In the genomic region with DNA sequence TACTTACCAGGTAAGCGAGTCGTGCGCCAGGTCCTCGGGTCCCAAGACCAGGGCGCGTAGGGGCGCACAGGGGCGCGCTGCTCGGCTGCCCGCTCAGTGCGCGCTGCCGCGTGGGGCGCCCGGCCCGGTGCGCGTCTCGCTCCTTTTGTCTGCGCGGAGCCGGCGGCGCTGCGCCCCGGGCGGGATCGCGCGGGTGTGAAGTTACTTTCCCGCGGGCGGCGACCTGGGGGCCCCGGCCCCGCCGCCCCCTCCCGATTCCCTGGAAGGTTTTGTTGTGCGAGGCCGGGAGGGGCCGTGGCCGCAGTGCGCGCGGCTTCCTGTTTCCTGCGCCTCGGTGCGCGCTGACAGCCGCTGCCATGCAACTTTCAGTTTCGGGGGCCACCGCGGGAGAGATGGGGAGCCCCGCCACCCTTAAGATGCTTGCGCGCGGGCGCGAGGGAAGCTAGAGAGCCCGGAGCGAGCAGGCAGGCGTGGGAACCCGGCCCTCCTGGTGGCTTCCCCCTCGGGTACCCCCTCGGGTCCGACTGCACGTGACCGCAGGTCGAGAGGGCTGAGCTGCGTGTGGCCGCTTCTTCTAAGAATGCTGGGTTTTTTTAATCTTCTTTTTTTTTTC, we compare ENCODE assay signal across 8 mouse cellular contexts.
DNase-seq lines count a peak whose midpoint lies in the region; ATAC-seq and TF ChIP-seq lines count a peak whose summit lies in the region.

No protein-coding gene starts in this region.

- under 1% methylated on average over 73 of the region's 73 CpGs for WGBS in embryonic facial prominence, embryonic 12.5 days
- under 1% methylated on average over 71 of the region's 73 CpGs for WGBS in macrophage (ENCODE audit: missing documents)

- no peak for ATAC-seq in embryonic facial prominence, embryonic 12.5 days (ENCODE audit: insufficient number of reproducible peaks, insufficient read depth, low FRiP score, low TSS enrichment)

- H3K4me3 ChIP-seq in MEL (ENCODE audit: control insufficient read depth in 1 of 2, insufficient read depth in 1 of 2, low read depth in 2 of 2, low read length in 2 of 2) (peak overlapping the region; percentile 85 to 93), macrophage (ENCODE audit: inconsistent target) (peak overlapping the region; percentile 78)
- H3K4me3 ChIP-seq in embryonic facial prominence, embryonic 12.5 days, result peak overlapping the region; percentile 70

- peak; percentile 91 for DNase-seq in A20 (ENCODE audit: low read depth, low spot score)
- DNase-seq in MEL (ENCODE audit: low read depth, low spot score), result peak; percentile 77
- peak; percentile 74 to 76 for DNase-seq in heart, postnatal 10 days
- DNase-seq in kidney, postnatal 25 days, result peak; percentile 69 to 83
- DNase-seq in spleen, adult 12 weeks (ENCODE audit: low spot score), result peak; percentile 72
- DNase-seq in Muller cell, postnatal 12 days (ENCODE audit: inconsistent ontology term), result no peak

- intact Hi-C loops in heart, postnatal 10 days (cut with DNase I), result loop anchor here (1.0 to 5.0 kb wide), 2 partner anchors 45 to 72 kb away; no protein-coding TSS in a partner anchor

- peaks cover 5 to 25% of the 10 kb centered on the region in 2 experiments for H3K4me1 ChIP-seq in MEL (ENCODE audit: control insufficient read depth in 1 of 2, insufficient read depth in 2 of 2, low read length in 2 of 2)
- H3K4me1 ChIP-seq in embryonic facial prominence, embryonic 12.5 days, result peaks cover 81% of the 10 kb centered on the region

- H3K27ac ChIP-seq in MEL (ENCODE audit: control insufficient read depth, low read depth, low read length) (peak overlapping the region; percentile 99), macrophage (peak overlapping the region; percentile 83)
- H3K27ac ChIP-seq in embryonic facial prominence, embryonic 12.5 days, result peak overlapping the region; percentile 91

- peaks cover 79% of the 10 kb centered on the region for H3K79me2 ChIP-seq in MEL (ENCODE audit: control insufficient read depth, insufficient read depth, low read length, poor library complexity)
- peaks cover 48% of the 10 kb centered on the region for H3K79me2 ChIP-seq in macrophage (ENCODE audit: inconsistent target)

- peak in 1 of 2 experiments; percentile 35; a peak in 2 of 4 replicates for TF ChIP-seq POLR2A in MEL (IDR thresholded peaks at IDR 0.05; ENCODE audit: control insufficient read depth in 1 of 2, insufficient read depth in 1 of 2, low read depth in 1 of 2, low read length in 2 of 2, poor library complexity in 1 of 2)

- TF ChIP-seq EP300 in MEL (IDR thresholded peaks at IDR 0.05; ENCODE audit: low read depth in 1 of 2, low read length in 2 of 2), result no peak

- H3K27me3 ChIP-seq in MEL (ENCODE audit: control insufficient read depth in 1 of 2, insufficient read depth in 2 of 2, low read length in 2 of 2), result no peaks in the 10 kb centered on the region
- peaks cover 25% of the 10 kb centered on the region for H3K27me3 ChIP-seq in embryonic facial prominence, embryonic 12.5 days

- peak overlapping the region; percentile 98 for H3K4me2 ChIP-seq in embryonic facial prominence, embryonic 12.5 days (replicated peaks)

- H3K9ac ChIP-seq in MEL (ENCODE audit: control insufficient read depth, low read depth, low read length, poor library complexity, severe bottlenecking), result peak overlapping the region; percentile 89
- H3K9ac ChIP-seq in embryonic facial prominence, embryonic 12.5 days, result peak overlapping the region; percentile 59

- TF ChIP-seq CTCF in MEL (IDR thresholded peaks at IDR 0.05 in 2 of 3, conservative IDR thresholded peaks at IDR 0.05 in 1 of 3; ENCODE audit: control insufficient read depth in 1 of 3, insufficient read depth in 1 of 3, low read depth in 2 of 3, low read length in 3 of 3, poor library complexity in 1 of 3, severe bottlenecking in 1 of 3), result no peak

- H3K36me3 ChIP-seq in MEL (ENCODE audit: control insufficient read depth in 1 of 2, insufficient read depth in 2 of 2, low read length in 2 of 2), result peaks cover 0 to 14% of the 10 kb centered on the region in 2 experiments; a peak in 2 of 4 replicates
- no peaks in the 10 kb centered on the region for H3K36me3 ChIP-seq in embryonic facial prominence, embryonic 12.5 days
- H3K36me3 ChIP-seq in macrophage (ENCODE audit: inconsistent target), result no peaks in the 10 kb centered on the region

- no peak for TF ChIP-seq RAD21 in MEL (IDR thresholded peaks at IDR 0.05; ENCODE audit: low read depth, low read length)

- no peaks in the 10 kb centered on the region for H3K9me3 ChIP-seq in MEL (replicated peaks; ENCODE audit: insufficient read depth, low read length)
- H3K9me3 ChIP-seq in embryonic facial prominence, embryonic 12.5 days, result no peaks in the 10 kb centered on the region

TF ChIP-seq in MEL, 35 proteins besides CTCF, POLR2A, EP300 and RAD21:
- TF ChIP-seq NELFE (IDR thresholded peaks at IDR 0.05; ENCODE audit: low read depth, low read length) (0 out of 2 replicates have a peak, but pooled peaks have one; percentile 4), ETS1 (IDR thresholded peaks at IDR 0.05; ENCODE audit: low read depth, low read length) (peak; percentile 12; the same call in 1 of the 2 replicates), USF2 (IDR thresholded peaks at IDR 0.05; ENCODE audit: borderline replicate concordance in 1 of 2, insufficient read depth in 1 of 2, low read depth in 1 of 2, low read length in 2 of 2) (no peak), USF1 (IDR thresholded peaks at IDR 0.05; ENCODE audit: low read depth, low read length) (peak; percentile 81), TBP (IDR thresholded peaks at IDR 0.05; ENCODE audit: low read depth, low read length) (no peak), POLR2AphosphoS5 (IDR thresholded peaks at IDR 0.05; ENCODE audit: borderline replicate concordance, low read depth, low read length) (no peak), MYB (IDR thresholded peaks at IDR 0.05; ENCODE audit: low read depth, low read length) (no peak), BHLHE40 (IDR thresholded peaks at IDR 0.05; ENCODE audit: borderline replicate concordance, low read depth, low read length) (peak; percentile 92), MAZ (IDR thresholded peaks at IDR 0.05; ENCODE audit: low read depth, low read length) (peak; percentile 75; the same call in 1 of the 2 replicates), CHD1 (IDR thresholded peaks at IDR 0.05; ENCODE audit: low read depth, low read length) (peak; percentile 89; the same call in 1 of the 2 replicates), UBTF (IDR thresholded peaks at IDR 0.05; ENCODE audit: borderline replicate concordance, insufficient read depth, low read depth, low read length) (0 out of 2 replicates have a peak, but pooled peaks have one; percentile 50), NRF1 (IDR thresholded peaks at IDR 0.05; ENCODE audit: insufficient read depth, low read depth, low read length, poor library complexity, severe bottlenecking) (0 out of 2 replicates have a peak, but pooled peaks have one; percentile 23), CHD2 (IDR thresholded peaks at IDR 0.05; ENCODE audit: low read length) (no peak), SIN3A (IDR thresholded peaks at IDR 0.05; ENCODE audit: low read length) (peak; percentile 45), MEF2A (IDR thresholded peaks at IDR 0.05; ENCODE audit: extremely low read depth, insufficient replicate concordance, low read depth, low read length, poor library complexity, severe bottlenecking) (no peak), SMC3 (IDR thresholded peaks at IDR 0.05; ENCODE audit: low read depth, low read length) (0 out of 2 replicates have a peak, but pooled peaks have one; percentile 4), ELF1 (IDR thresholded peaks at IDR 0.05; ENCODE audit: low read depth, low read length) (0 out of 2 replicates have a peak, but pooled peaks have one; percentile 38), JUND (IDR thresholded peaks at IDR 0.05; ENCODE audit: low read depth, low read length) (no peak), MXI1 (IDR thresholded peaks at IDR 0.05; ENCODE audit: low read depth, low read length) (peak; percentile 89), ZNF384 (IDR thresholded peaks at IDR 0.05; ENCODE audit: low read depth, low read length) (no peak)
